Mouse (Mus musculus) embryo, embryonic 10 days (tissue): ENCODE results near the gene Zfp184.
"Not testable (repeated sequence)": the region's sequence is repeated elsewhere in the genome, so short reads cannot be mapped to it uniquely, and the experiment has no call there.

ENCODE experiments used
- DNase-seq: peaks from one replicate; pipeline ENCODE4 v3.0.0-alpha.2; 2015; ENCODE audit warnings: low spot score

Gene Zfp184

DNA sequence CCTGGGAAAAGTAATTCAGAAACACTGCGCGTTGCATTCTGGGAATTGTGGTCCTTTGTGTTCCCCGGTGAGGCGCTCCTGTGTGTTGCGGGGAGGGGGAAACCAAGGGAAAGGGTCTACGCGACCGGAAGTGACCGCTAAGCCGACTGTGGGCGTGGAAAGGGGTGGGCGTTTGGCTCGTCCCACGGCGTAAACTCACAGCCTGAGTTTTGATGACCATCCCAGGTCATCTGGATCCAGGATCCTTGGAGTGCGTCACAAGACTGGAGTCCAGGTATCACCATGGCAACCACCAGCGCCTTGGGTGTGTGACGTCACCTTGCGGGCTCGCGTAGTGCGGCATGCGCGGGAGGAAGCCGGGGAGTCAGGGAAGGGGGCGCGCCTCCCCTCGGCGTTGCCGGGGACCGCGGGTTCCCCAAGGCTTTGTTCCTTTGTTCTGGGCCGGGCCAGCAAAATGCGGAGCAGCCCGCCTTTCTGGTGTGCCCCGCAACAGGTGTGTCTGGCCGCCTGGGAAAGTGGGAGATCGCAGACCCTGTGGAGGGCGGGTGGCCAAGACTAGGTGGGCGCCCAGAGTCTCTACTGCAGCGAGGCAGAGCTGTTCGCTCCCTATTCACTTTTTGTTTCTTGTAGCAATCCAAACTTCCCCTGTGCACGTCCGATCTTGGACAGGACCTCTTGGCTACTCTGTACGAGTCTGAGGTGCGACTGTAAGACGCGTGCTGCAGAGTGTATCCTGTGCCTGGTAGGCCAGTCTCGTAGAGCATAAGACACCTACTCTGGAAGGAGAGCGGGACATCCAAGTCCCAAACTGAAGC, at the start of gene Zfp184:
Gene Zfp184, plus strand, starts transcription at position 169 of the 815 bp plus-strand sequence.
- DNase-seq: peak; percentile 99

DNA sequence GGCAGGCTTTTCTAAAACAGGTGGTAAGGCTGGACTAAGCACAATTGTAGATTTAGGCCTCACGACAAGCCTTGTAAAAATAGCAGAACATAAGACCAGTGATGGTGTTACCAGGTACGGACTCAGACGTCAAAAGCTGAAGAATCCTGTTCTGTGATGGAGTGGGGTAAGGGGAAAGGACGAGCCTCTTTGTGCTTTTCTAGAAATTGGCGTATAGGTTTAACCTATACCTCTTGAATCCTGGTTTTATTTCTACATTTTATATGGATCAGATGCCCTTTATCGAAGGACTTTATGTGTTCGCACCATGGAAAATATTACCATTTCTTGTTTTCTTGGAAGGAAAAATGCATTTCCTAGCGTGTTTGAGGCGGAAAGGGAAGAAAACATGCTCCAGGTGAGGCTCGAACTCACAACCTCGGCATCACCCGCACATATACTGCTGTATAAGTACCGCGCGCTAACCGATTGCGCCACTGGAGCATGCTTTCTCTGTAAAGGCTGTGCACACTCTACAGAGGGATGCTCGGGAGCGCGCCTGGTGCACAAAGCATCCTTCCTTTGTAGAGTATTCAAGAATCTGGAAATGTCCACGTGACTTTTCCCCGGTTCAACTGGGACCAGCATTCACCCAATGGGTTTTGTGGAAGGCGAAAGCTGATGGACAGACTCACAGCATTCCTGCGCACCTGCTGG, 48.2 kb upstream of the Zfp184 start:
- DNase-seq: peak; percentile 94

DNA sequence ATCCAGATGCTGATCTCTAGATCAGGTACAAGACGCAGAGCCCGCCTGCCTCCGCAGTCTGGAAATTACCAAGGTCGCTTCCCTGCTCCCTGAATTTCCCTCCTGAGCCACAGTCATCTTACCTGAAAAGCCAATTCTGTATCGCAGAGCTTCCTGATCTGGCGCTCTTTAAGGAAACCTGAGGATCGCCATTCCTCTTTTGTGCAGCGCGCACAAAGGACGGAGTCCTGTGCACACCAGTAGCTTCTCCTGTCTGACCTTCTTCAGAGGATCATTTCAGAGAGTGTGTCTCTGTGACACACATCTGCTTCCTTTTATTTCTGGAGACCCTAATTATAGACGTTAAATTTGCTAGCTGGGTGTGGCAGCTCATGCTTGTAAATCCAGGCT, 47.7 kb upstream of the Zfp184 start:
- DNase-seq: no peak

DNA sequence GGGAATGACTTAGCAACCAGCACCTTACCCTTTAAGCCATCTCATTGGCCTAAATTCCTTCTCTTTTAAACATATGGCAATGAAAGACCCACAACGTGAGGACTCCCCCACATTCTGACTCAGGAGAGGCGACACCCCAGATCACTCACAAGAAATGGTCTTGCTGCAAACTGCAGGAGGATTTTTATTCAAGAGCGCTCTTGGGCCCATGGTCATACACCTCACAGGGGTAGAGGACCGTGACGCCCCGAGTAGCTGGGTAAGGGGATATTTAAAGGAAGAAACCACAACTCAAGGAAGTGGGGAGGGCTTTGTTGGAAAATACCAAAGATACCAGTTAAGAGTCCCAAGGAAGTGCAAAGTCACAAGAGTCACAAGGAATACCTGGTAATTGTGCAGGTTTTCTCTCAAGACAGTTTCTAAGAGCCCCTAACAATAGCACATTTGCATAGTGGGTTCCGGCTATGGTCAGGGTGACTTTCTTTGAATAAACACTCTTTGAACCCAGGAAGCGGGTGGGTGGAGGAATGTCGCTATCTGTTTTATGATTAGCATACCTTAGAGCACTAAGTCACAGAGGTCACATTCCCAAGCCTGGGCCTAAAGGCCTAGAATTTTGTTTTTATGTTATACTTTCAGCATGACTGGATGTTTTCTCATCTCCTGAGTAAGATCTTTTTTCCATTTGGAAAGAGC, 43.9 kb upstream of the Zfp184 start:
- DNase-seq: not testable (repeated sequence)

DNA sequence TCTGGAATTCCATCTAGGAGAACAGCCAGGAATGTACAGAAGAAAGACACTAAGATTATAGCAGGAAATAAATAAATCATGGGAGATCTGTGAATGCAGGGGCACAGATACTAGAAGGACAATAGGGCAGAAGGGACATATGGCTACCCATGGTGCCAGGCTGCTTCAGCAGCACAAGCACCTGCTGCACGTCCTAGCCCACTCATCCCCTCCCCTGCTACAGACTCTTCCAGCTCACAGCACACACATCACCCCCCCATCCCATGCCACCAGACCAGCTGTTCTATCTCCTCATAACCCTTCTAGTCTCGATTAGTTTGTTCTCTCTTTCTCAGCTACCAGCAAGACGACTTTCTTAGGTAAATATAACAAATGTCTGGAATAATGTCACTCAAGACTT, 41.4 kb upstream of the Zfp184 start:
- DNase-seq: no peak

DNA sequence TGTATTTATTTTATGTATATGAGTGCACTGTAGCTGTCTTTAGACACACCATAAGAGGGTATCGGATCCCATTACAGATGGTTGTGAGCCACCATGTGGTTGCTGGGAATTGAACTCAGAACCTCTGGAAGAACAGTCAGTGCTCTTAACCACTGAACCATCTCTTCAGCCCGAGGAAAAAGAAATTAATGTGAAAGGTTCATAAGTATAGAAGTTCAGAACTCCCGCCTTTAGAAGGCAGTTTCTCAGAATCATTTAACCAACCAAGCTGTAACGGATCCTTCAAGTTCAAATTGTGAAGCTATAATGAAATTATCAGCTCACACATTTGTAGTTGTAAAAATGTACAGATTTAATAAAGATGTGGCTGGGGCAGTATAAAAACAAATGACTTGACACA, 40.8 kb upstream of the Zfp184 start:
- DNase-seq: not testable (repeated sequence)

DNA sequence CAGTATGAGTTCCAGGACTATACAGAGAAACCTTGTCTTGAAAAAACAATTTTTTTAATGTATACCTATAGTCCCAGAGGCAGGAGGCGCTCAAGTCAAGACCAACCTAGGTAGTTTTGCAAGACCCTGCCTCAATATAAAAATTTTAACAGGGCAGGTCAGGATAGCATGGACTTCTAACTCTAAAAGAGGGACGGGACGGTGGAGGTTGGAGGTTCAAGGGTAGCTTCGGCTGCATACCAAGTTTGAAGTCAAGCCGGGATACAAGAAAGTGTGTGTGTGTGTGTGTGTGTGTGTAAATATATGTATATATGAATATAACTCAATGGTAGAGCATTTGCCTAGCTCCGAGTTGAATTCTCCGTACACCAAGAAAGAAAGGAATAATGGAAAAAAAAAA, 38.6 kb upstream of the Zfp184 start:
- DNase-seq: peak; percentile 54

DNA sequence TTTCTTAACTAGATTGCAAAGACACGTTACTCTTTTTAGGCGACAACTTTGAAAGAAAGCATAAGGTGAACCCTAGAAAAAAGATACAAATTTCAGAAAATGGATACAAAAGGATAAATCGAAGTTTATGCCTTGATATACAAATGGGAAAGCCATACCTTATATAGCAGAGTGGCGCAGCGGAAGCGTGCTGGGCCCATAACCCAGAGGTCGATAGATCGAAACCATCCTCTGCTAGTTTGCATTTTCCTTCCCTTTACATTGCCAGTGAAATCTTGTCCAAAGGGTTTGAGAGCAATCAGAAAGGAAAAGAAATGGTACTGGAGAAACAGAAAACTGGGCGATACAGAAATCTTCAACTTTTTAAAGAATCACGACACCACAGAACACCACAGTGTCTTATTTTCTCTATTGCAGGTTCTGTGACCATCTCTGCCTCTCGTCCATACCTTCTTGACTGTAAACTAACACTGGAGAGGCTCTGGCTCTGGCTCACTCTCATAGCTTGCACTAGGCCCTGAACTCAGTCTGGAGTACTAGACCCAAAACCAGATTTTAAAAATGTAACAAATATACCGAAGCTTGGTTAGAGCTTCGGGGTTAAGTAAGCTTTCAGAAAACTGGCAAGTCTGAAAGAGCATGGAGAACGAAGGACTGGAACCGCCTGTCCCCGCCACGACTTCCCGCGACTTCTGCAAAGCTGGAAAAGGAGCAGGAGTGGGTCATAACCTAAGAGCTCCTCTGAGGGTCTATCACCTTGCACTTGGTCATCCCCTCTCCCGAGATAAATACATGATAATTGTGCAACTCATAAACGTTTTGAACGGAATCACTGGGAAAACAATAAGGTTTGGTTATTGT, 37.7 kb upstream of the Zfp184 start:
- peak; percentile 79 for DNase-seq

DNA sequence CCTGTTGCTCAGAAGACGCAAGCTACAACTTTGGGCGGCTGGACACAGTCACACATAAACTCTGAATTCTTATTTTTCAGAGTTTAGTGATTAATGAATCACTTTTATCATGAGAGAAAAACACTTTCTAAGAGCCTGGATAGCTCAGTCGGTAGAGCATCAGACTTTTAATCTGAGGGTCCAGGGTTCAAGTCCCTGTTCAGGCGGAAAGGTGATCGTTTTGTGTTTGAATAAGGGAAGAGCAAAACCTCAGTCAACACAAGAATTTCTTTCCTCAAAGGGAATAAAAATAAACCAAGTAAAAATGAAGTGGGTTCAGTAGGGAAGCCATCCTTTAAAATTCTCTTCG, 37.1 kb upstream of the Zfp184 start:
- DNase-seq: peak; percentile 66

DNA sequence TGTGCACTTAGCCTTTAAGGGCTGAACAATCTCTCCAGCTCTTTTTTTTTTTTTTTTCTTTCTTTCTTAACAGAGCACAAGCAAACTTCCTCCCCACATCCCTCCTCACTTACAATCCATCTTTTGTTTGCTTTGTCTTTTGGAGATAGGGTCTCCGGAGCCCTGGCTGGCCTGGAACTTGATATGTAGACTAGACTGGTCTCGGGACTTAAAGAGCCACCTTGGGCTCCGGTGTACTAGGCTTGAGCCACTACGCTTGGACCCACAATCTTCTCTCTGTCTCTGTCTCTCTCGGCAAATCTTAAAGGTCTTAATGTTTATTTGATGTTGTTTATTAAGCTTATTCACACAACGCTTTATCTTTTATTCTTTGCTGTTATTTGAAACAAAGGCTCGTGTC, 34.2 kb upstream of the Zfp184 start:
- peak; percentile 73 for DNase-seq

DNA sequence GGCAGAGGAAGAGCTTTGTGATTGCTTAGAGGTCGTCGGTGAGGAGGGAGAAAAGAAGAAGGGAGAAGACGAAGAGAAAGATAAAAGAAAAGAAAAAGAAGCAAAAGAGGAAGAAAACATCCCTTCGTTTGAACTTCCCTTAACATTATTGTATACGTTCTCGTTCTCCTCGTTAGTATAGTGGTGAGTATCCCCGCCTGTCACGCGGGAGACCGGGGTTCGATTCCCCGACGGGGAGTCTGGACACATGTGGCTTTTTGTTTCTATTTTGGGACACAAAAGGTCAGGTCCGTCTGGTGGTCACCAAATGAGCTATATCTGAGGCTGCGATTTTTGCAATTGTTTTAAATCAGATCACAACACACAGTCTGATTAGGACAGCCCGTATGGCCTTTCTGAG, 33.7 kb upstream of the Zfp184 start:
- peak; percentile 79 for DNase-seq

DNA sequence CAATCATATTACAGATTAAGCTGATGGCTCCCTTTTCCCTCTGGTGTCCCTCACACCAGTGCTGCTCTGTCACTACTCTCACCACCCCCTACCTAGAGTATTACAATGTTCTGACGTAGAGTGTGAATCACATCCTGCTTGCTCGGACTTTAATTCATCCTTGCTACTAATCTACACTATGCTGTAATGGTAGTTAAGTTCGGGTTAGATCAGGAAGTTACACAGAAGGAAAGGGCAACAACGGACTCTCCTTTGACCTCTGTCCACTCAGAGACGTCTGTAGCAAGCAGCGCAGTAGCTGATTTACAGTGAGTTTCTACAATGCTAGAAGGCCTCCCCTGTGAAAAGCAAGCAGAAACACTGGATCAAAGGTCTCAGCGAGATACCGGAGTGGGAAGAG, 31.0 kb upstream of the Zfp184 start:
- peak; percentile 39 for DNase-seq

DNA sequence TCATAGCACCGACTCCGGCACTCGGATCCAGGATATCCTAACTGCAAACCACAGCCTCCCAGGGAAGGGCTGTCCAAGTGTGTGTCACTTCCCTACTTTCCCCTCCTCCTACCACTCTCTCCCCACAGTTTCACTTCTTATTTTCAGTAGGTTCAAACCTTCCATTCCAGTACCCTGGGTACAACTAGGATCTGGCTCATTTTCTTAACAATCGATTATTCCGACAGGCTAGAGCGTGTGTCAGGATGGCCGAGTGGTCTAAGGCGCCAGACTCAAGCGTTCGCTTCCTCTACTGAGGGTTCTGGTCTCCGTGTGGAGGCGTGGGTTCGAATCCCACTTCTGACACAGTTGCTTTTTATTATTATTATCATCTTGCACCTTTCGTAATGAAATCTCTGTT, 30.3 kb upstream of the Zfp184 start:
- DNase-seq: peak; percentile 96

DNA sequence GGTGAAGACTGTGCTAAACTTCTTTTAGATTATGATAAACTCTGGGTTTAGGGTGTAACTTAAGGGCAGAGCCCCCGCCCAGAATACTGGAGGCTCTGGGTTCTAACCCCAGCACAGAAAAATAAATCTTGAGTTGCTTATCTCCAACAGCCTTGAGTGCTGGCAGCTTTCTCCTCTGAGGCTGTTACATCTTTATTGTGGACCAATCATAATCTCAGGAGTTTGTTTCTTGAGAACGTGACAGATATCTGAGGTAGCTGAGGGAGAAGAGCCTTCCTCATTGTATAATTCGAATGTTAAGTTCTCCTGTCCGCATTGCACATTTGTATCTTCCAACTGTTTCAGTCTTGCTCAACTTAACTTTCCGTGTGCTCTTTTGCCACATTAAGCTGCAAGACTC, 29.4 kb upstream of the Zfp184 start:
- no peak for DNase-seq

DNA sequence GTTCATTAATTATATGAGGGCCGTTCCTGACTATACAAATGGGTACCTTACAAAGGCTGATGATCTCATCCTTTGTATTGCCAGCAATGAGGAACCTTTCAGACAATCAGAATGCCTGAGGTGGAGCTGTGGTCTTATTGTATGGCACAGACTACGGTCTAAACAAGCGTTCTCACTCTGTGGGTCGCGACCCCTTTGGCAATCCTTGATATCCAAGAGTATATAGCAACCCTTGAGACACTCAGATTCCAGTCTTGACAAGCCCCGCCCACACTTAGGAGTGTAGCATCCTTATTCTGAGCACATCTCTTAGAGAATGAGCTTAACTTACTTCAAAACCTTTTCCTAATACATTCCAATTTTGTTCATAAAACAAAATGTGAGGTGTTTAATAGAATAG, 28.8 kb upstream of the Zfp184 start:
- DNase-seq: no peak

DNA sequence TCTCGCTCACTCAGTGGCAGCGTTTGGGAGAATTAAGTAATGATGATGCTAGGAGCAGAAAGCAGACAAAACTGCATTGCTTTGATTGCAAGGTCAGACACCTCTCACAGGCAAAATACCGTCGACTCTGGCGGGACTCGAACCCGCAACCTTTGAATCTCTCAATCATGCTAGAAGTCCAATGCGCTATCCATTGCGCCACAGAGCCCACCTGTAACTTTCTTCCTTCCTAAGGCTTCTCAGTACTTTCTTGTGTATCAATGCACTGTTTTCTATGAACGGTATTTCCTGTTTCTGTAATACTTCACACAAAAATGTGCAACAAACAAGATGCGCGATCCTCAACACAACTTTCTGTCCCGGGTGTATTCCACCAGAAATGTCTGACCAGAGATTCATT, 27.9 kb upstream of the Zfp184 start:
- peak; percentile 91 for DNase-seq

DNA sequence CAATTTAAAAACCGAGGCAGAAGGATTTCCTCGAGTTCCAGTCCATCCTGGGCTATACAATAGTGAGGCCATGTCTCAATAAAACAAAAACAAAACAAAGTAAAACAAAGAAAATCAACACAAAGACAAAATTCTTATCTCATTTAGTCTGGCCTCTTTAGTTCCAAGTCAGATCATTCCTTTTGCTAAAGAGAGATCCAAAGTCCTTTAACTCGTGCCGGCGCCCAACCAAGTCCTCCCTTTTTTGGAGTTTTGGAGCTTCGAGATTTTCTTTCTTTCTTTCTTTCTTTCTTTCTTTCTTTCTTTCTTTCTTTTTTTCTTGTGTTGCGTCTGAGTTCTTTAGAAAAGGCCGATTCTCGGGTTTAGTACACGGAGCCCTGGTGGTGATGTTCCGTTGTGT, 27.4 kb upstream of the Zfp184 start:
- no peak for DNase-seq

DNA sequence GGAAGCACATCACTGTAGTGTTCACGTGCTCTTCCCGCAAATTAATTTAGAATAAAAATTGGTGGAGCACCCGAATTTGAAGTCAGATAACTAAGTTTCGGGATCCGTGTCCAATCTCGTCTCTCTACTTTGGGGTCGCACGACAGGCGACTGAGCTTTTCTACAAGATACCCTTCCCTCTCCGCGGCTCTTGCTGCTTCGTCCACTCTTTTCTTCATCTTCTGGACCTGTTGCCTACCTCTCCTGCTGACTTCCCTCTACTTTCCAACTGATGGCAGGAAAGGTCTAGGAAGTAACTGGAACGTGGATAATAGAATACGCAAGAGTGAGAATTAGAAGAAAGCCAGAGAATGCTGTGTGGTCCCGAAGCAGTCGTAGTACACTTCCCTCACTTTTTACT, 26.9 kb upstream of the Zfp184 start:
- DNase-seq: no peak

DNA sequence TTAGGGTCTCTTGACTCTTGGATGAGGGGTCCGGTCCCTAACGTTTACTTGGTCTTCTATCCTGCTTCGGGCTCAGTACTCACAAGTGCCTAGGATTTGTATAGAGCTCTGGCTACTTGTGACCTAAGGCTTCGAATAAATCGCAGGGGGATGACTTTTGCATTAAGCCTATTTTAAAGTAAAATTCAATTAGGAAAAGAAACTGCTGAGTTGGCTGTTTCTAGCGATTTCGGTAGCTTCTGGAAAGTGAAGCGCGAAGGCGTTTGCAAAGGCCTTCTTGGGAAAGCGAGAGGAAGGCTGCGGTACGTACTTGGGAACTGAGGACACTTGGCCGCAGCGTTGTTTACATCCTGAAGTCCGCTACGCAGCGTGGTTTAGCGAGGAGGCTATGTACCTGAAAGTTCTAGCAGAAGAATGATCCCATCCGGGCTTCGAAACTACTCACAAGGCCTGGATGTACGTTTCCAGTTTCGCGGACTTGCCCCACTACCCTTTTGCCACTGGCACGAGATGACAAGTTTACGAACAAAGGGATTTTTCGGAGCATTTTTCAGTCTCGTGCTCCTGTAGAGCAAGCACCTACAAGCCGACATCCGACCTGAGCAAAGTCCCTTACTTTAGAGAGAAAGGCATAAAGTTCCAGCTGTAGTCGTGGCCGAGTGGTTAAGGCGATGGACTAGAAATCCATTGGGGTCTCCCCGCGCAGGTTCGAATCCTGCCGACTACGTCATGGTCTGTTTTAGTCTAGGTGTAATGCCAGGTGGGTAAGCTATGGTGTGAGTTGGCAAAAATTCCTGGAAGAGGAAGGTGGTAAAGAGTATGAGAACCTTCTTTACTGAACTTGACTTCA, 26.1 kb upstream of the Zfp184 start:
- DNase-seq: peak; percentile 89

DNA sequence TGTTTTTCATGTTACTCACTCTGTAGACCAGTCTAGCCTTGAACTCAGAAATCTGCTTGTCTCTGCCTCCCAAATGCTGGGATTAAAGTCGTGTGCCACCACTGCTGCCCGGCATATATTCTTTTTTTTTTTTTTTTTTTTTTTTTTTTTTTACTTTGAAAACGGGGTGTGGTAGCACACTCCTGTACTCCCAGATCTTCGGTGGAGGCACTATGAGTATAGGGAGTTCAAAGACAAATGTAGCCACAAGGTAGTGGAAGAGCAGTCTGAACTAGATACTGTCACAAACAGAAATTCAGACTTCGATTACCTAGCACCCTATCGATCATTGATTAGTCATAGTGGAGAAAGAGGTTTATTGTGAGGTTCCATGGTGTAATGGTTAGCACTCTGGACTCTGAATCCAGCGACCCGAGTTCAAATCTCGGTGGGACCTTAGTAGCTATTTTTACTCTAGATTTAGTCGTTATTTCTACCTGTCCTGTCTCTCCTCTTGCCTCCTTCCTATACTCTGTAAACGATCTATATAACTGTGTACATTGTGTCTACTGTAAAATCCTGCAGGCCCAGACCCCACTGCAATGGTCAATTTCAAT, 25.0 kb upstream of the Zfp184 start:
- peak; percentile 73 for DNase-seq
